Mouse (Mus musculus) thymus, postnatal 36 days (tissue): Measurements from ENCODE around the gene Bmp15.

Experiments used
- DNase-seq, 2 experiments: peaks; one replicate each; pipeline ENCODE4 v3.0.0; 2022; ENCODE audit warnings: mixed read lengths in 2 of 2

Gene Bmp15

GRCm38 (mm10) chrX:6320621-6321020 lies at the start of gene Bmp15:
TSS of gene Bmp15 (minus strand) at chrX:6320721.
- DNase-seq, result no peak

DNA sequence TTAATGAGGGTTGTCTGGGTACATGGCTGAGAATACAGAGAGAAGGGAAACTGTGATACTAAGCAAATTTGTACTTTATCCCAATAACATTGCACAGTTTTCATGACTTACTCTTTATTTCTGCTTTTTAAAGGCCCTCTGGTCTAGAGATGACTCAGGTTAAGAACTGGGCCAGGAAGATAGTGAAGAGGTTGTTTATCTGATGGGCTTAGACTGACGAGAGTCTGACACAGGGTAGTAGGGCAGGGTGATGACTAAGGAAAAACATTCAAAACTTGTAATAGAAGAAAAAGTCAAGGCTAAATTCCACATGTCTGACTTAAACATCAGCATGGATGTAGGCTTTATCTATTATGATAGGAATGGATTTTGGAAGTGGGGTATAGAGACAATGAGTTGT lies 48.3 kb upstream of the Bmp15 start:
- DNase-seq, result no peak

- no peak for DNase-seq
Observed at GRCm38 (mm10) chrX:6357503-6358114, 37.1 kb upstream of the Bmp15 start.

DNA sequence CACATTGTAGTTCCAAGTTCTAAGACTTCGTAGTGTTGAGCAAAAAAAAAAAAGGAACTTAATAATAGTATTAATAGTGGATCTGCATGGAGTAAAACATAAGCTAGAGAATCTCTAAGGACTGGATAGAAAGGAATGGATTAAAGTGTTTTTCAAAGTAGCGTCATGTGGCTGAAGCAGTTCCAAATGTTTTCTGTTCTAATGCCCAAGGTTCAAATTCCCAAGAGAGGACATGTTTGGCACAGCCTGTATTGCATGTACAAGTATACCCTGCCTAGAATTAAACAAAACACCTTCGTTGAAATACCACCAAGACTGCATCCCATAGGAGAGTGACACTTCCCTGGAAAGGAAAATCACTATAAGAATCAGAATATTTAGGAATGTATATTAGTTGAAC lies 36.4 kb upstream of the Bmp15 start:
- DNase-seq, result no peak

- no peak for DNase-seq
Observed at GRCm38 (mm10) chrX:6345273-6345959, 24.9 kb upstream of the Bmp15 start.

DNA sequence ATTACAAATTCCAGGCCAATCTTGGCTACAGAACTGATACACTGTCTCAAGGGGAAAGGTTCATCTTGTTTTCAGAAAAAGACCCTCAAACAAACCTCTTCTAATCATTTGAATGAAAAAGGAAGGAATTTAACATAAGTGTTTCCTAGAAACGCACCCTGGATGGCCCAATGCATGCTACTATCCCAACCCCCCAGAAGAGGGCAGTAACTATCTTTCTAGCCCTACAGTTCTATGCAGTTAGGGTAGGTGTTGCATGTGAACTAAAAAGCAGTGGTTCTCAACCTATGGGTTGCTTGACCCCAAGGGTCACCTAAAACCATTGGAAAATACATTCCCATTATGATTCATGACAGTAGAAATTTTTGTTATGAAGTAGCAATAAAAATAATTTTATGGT lies 3.5 kb upstream of the Bmp15 start:
- no peak for DNase-seq

DNA sequence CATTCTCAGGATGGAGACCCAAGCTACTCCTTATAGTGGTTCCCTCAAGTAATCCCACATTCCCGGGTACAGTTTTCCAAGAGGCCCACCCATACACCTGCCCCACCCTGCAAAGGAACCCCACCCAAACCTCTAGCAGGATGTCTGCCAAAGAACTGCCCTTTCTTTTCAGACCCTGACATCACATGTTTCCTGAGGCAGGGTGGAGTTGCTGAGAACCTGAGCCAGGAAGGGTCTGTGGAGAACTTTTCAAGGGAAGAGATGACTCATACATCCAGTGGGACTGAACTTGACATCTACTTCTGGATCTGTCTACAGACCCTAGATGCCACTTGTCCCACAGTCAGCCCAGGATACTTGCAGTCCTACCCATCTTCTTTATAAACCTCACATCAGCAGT lies 2.8 kb downstream of the Bmp15 start:
- DNase-seq, result no peak
